Mouse (Mus musculus) intestine, embryonic 15.5 days (tissue): ENCODE measurements around the gene Fdxr. TPM values are rescaled to one million over a fixed set of nuclear protein-coding genes. Genes with fewer than 3 reads are reported as not detected.

Experiments
- ATAC-seq: fragments of 200-750 bp; cut with Nextera tagmentation; 2 replicates; pipeline ENCODE4 v1.8.0; 2017; ENCODE audit warnings: moderate TSS enrichment, moderate library complexity
- H3K27ac ChIP-seq: fragments of 300-500 bp; sonication (generic); 2 replicates; pipeline ENCODE4 v1.5.1; 2015; ENCODE audit warnings: mild to moderate bottlenecking, inconsistent platforms
- H3K27me3 ChIP-seq: fragments of 300-500 bp; sonication (generic); replicated peaks from 2 replicates; pipeline ENCODE4 v1.6.1; 2015; ENCODE audit warnings: inconsistent platforms
- H3K36me3 ChIP-seq: fragments of 300-500 bp; sonication (generic); 2 replicates; pipeline ENCODE4 v1.6.1; 2015; ENCODE audit warnings: inconsistent platforms
- H3K4me1 ChIP-seq: fragments of 300-500 bp; sonication (generic); replicated peaks from 2 replicates; pipeline ENCODE4 v1.6.1; 2015; ENCODE audit warnings: inconsistent platforms
- H3K4me2 ChIP-seq: fragments of 300-500 bp; sonication (generic); replicated peaks from 2 replicates; pipeline ENCODE4 v1.6.1; 2015; ENCODE audit warnings: mild to moderate bottlenecking, inconsistent platforms
- H3K4me3 ChIP-seq: fragments of 300-500 bp; sonication (generic); replicated peaks from 2 replicates; pipeline ENCODE4 v1.5.1; 2015; ENCODE audit warnings: inconsistent platforms
- H3K9ac ChIP-seq: fragments of 300-500 bp; sonication (generic); 2 replicates; pipeline ENCODE4 v1.6.1; 2015; ENCODE audit warnings: inconsistent platforms
- H3K9me3 ChIP-seq: fragments of 300-500 bp; sonication (generic); 2 replicates; pipeline ENCODE4 v1.6.1; 2016; ENCODE audit warnings: inconsistent platforms
- WGBS: fragments of 180-500 bp; shearing (Covaris S2); methylation state at CpG from one replicate; pipeline ENCODE4 v1.1.7; 2015; 5-methylcytosine and 5-hydroxymethylcytosine counted together
- polyA plus RNA-seq: library from polyadenylated mRNA; unstranded; fragments of >200 nt; fragmentation: Nextera tagmentation; extraction: Ambion mirVana; gene quantifications from 2 replicates; pipeline ENCODE4 v1.2.1, GENCODE M21; 2015

Fdxr gene
- polyA plus RNA-seq, 1 experiment from 2014 or later = 17.2 TPM

DNA sequence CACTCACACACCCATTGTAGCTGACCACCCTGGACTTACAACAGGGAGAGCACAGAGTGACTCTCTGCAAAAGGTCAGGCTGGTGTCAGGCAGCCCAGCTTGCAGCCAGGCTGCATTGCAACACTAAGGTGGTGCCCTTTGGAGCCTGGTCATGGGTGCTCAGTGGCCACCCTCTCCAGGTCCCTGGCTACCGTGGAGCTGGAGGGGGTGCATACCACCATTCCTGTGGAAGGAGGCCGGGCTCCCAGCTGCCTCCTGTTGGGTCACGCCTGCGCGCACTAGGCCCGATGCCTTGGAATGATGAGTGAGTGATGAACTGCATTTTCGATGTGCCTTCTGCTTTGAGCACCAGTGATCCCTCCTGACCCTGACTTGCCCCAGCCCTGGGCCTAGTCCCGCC lies 32.0 kb downstream of the Fdxr start:
- H3K27me3 ChIP-seq = peaks cover 38% of the 10 kb centered on the region
- ATAC-seq = no peak; the same call in 1 of the 2 replicates

GRCm38 (mm10) chr11:115243783-115244182 lies 33.1 kb downstream of the Fdxr start:
- H3K4me3 ChIP-seq = no peak overlapping the region
- 0 out of 2 replicates have a peak, but pooled peaks cover 2% of the 10 kb centered on the region for H3K36me3 ChIP-seq
- H3K4me2 ChIP-seq = no peak overlapping the region
- ATAC-seq = no peak
- H3K4me1 ChIP-seq = no peaks in the 10 kb centered on the region
- peaks cover 27% of the 10 kb centered on the region for H3K27me3 ChIP-seq
- no peak overlapping the region for H3K9ac ChIP-seq
- no peaks in the 10 kb centered on the region for H3K9me3 ChIP-seq
- H3K27ac ChIP-seq = no peak overlapping the region
- 91% methylated on average over 12 of the region's 12 CpGs for WGBS

More for the DNA sequence above, 32.0 kb downstream of the Fdxr start:
- H3K9ac ChIP-seq = no peak overlapping the region
- H3K27ac ChIP-seq = no peak overlapping the region
- H3K4me1 ChIP-seq = peaks cover 2% of the 10 kb centered on the region; the same call in 1 of the 2 replicates
- no peak overlapping the region for H3K4me2 ChIP-seq
- H3K36me3 ChIP-seq = 0 out of 2 replicates have a peak, but pooled peaks cover 2% of the 10 kb centered on the region
- 90% methylated on average over 8 of the region's 8 CpGs for WGBS
- no peak overlapping the region for H3K4me3 ChIP-seq
- no peaks in the 10 kb centered on the region for H3K9me3 ChIP-seq

GRCm38 (mm10) chr11:115242746-115243145 lies 34.1 kb downstream of the Fdxr start:
- H3K9ac ChIP-seq = no peak overlapping the region
- 0 out of 2 replicates have a peak, but pooled peaks cover 2% of the 10 kb centered on the region for H3K36me3 ChIP-seq
- H3K27ac ChIP-seq = no peak overlapping the region
- WGBS = 78% methylated on average over 3 of the region's 3 CpGs
- no peak for ATAC-seq
- no peaks in the 10 kb centered on the region for H3K4me1 ChIP-seq
- H3K4me3 ChIP-seq = no peak overlapping the region
- no peak overlapping the region for H3K4me2 ChIP-seq
- no peaks in the 10 kb centered on the region for H3K9me3 ChIP-seq
- peaks cover 17% of the 10 kb centered on the region for H3K27me3 ChIP-seq

DNA sequence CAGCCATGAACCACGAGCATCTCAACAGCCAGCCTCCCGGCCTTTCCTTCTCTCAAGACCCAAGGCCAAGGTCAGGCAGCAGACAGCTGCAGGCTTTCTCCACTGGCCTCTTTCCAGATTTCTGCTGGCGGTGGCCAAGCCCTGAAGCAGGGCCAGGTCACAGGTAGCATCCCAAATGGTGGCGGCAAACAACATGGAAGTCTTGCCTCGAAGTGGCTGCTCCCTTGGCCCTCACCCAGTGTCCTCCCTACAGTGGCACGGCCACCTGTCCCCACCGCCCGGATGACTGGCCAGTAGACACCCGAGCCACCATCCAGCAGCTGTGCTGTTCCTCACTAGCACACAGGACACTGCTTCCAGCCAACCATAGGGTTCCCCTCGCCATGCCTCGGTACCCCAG lies 35.4 kb downstream of the Fdxr start:
- Histone ChIP-seq H3K4me2 (no peak overlapping the region), H3K36me3 (0 out of 2 replicates have a peak, but pooled peaks cover 2% of the 10 kb centered on the region), H3K4me3 (no peak overlapping the region), H3K9ac (no peak overlapping the region), H3K4me1 (peaks cover 4% of the 10 kb centered on the region; the same call in 1 of the 2 replicates), H3K27ac (no peak overlapping the region), H3K9me3 (no peaks in the 10 kb centered on the region), H3K27me3 (peaks cover 3% of the 10 kb centered on the region; the same call in 1 of the 2 replicates)
- 78% methylated on average over 11 of the region's 11 CpGs for WGBS
- no peak for ATAC-seq

- H3K9me3 ChIP-seq = no peaks in the 10 kb centered on the region
- H3K27me3 ChIP-seq = no peaks in the 10 kb centered on the region
- no peak overlapping the region for H3K9ac ChIP-seq
- ATAC-seq = no peak
- peaks cover 25% of the 10 kb centered on the region for H3K4me1 ChIP-seq
- WGBS = 17% methylated on average over 5 of the region's 5 CpGs
- no peak overlapping the region for H3K4me3 ChIP-seq
- H3K27ac ChIP-seq = no peak overlapping the region
- no peaks in the 10 kb centered on the region for H3K36me3 ChIP-seq
- H3K4me2 ChIP-seq = no peak overlapping the region
Observed at GRCm38 (mm10) chr11:115236570-115236969, 40.3 kb downstream of the Fdxr start.

- H3K4me2 ChIP-seq = no peak overlapping the region
- no peak overlapping the region for H3K4me3 ChIP-seq
- H3K4me1 ChIP-seq = peaks cover 35% of the 10 kb centered on the region
- no peak for ATAC-seq
- H3K27me3 ChIP-seq = no peaks in the 10 kb centered on the region
- WGBS = 71% methylated on average over 15 of the region's 15 CpGs
- H3K9me3 ChIP-seq = no peaks in the 10 kb centered on the region
- no peaks in the 10 kb centered on the region for H3K36me3 ChIP-seq
- no peak overlapping the region for H3K9ac ChIP-seq
- no peak overlapping the region for H3K27ac ChIP-seq
Observed at GRCm38 (mm10) chr11:115234320-115235044, 42.4 kb downstream of the Fdxr start.

DNA sequence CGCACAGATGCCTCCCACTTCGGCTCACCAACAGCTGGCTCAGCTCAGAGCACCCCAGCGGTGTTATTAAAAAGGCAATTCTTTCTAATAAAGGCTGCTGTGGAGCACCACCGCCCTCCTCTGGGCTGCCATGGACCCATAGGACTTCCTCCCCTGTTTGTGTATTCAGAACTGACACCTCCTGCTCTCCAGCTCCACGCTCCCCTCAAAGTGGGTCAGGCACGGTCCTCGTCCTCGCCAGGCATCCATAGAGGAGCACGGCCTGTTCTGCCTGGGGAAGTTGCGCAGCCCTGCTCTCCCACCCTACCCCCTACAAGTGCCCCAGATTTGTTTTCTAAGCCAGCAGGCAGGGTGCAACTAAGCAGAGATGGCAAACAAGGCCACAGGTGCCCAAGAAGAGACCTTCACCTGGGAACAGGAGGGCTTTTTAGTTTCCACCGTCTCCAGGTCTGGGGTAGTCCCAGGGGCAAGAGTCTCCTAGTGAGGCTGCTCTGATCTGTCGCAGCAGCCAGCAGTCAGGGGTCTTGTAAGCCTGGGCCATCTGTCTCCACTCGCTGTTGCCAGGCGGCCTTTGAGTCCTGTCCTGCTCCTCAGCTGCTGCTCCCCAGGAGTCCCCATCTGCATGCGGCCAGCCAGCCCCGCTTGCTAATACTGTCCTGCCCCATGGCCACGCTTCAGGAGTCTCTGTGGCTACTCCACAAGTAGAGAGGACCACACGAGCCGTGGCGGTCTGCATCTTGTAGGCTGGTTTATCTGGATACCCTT lies 43.1 kb downstream of the Fdxr start:
- H3K27me3 ChIP-seq = no peaks in the 10 kb centered on the region
- no peaks in the 10 kb centered on the region for H3K36me3 ChIP-seq
- H3K4me2 ChIP-seq = no peak overlapping the region
- 68% methylated on average over 20 of the region's 20 CpGs for WGBS
- ATAC-seq = no peak
- no peak overlapping the region for H3K4me3 ChIP-seq
- H3K27ac ChIP-seq = no peak overlapping the region
- H3K9ac ChIP-seq = no peak overlapping the region
- peaks cover 35% of the 10 kb centered on the region for H3K4me1 ChIP-seq
- H3K9me3 ChIP-seq = no peaks in the 10 kb centered on the region

DNA sequence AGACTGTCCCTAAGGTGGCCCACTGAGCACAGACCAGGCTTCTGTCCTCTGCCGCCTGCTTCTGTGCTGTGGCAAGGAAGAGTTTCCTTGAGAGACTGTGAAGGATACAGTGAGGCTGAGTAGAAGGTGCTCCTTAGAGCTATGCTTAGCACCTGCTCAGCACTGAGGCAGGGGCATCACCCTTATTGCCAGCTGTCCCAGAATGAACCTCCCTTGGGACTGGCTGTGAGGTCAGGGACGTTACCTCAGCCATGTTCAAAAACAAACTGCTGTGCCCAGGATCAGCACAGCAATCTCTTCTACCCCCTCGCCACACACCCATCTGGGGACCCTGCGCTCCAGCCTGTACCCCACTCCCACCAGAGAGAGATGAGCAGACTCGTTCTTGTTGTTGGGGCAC lies 44.0 kb downstream of the Fdxr start:
- WGBS = 93% methylated on average over 5 of the region's 5 CpGs
- Histone ChIP-seq H3K27ac (no peak overlapping the region), H3K9ac (no peak overlapping the region), H3K4me2 (no peak overlapping the region), H3K27me3 (no peaks in the 10 kb centered on the region), H3K4me3 (no peak overlapping the region), H3K36me3 (no peaks in the 10 kb centered on the region), H3K9me3 (no peaks in the 10 kb centered on the region), H3K4me1 (peaks cover 35% of the 10 kb centered on the region)
- ATAC-seq = no peak

DNA sequence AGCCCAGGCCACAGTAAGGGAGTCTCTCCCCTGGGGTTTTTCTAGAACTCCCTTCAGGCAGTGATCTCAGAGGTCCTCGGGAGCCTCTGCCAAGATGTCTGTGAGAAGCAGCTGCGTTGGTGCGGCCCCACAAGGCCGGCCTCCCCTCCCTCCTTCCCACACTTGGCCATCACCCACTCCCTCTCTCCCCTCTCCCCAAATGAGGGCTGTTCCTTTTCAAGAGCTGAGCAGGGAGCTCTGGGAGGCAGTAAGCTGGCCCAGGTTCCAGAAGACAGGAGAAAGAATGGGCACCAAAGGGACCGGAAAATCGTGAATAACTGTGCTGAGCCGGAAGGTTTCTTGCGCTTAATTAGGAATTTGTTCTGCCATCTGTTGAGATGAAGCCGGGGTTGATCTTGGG lies 44.9 kb downstream of the Fdxr start:
- peaks cover 38% of the 10 kb centered on the region for H3K4me1 ChIP-seq
- peak overlapping the region; percentile 88 for H3K27ac ChIP-seq
- H3K4me3 ChIP-seq = no peak overlapping the region
- WGBS = 47% methylated on average over 9 of the region's 9 CpGs
- no peaks in the 10 kb centered on the region for H3K36me3 ChIP-seq
- H3K9me3 ChIP-seq = no peaks in the 10 kb centered on the region
- no peaks in the 10 kb centered on the region for H3K27me3 ChIP-seq
- 0 out of 2 replicates have a peak, but pooled peaks have one; percentile 2 for ATAC-seq
- no peak overlapping the region for H3K9ac ChIP-seq
- peak overlapping the region; percentile 45 for H3K4me2 ChIP-seq

DNA sequence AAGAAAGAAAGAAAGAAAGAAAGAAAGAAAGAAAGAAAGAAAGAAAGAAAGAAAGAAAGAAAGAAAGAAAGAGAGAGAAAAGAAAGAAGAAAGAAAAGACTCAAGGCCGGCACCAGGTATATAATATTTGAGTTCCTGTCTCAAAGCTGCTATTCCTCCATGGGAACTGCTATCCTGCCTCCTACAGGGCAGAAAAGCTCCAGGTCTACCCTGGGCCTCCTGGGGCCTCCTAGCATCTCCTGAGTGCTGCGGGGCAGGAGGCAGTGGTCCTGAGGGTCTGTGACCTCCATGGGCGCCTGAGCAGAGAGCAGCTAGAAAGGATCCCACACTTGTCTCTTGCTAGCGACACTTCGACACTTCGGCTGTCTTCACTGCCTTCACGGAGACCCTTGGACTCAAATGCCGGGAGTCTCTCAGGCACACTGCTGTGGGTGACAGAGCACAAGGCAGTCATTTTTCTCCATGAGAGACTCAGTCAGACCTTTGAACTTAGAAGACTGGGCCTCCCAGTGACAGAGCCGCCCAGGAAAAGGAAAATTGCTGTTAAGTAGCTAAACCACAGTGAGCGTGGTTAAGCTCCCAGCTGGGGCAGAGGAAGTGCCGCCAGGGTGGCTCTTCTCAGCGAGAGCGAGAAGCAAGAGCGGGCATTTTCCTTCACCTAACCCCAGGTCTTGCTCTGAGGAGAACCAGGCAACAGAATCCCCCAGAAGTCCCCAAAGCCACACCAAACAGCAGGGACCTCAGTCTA lies 45.5 kb downstream of the Fdxr start:
- Histone ChIP-seq H3K4me3 (no peak overlapping the region), H3K27ac (peak overlapping the region; percentile 88), H3K9me3 (no peaks in the 10 kb centered on the region), H3K9ac (no peak overlapping the region), H3K4me2 (peak overlapping the region; percentile 45), H3K36me3 (no peaks in the 10 kb centered on the region), H3K4me1 (peaks cover 36% of the 10 kb centered on the region), H3K27me3 (no peaks in the 10 kb centered on the region)
- peak; percentile 89 for ATAC-seq
- WGBS = 32% methylated on average over 14 of the region's 14 CpGs

- no peak overlapping the region for H3K27ac ChIP-seq
- ATAC-seq = no peak
- WGBS = 55% methylated on average over 15 of the region's 15 CpGs
- H3K27me3 ChIP-seq = no peaks in the 10 kb centered on the region
- H3K9me3 ChIP-seq = no peaks in the 10 kb centered on the region
- peaks cover 32% of the 10 kb centered on the region for H3K4me1 ChIP-seq
- H3K4me2 ChIP-seq = no peak overlapping the region
- no peaks in the 10 kb centered on the region for H3K36me3 ChIP-seq
- H3K9ac ChIP-seq = no peak overlapping the region
- H3K4me3 ChIP-seq = no peak overlapping the region
Observed at GRCm38 (mm10) chr11:115229021-115229930, 47.6 kb downstream of the Fdxr start.
